ENCODE assay signal across 24 mouse cellular contexts in the genomic region with DNA sequence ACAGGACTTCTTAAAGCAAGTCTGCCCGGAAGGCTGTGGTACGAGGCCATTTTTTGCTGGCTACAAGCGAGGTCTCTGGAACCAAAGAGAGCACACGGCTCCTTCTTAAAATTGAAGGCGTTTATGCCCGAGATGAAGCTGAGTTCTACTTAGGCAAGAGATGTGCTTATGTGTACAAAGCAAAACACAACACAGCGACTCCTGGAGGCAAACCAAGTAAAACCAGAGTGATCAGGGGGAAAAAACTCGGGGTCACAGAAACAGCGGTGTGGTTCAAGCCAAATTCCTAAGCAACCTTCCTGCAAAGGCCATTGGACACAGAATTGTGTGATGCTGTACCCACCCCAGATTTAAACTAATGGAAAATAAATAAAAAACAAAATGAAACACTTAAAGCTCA. TPM values are rescaled to one million over a fixed set of nuclear protein-coding genes. Genes with fewer than 3 reads are reported as not detected.
DNase-seq lines count a peak whose midpoint lies in the region; ATAC-seq and TF ChIP-seq lines count a peak whose summit lies in the region.
"Had no signal": no experiment of that assay in that cellular context is flagged by ENCODE, and none has a peak within 500 bp of the region (broad histone marks: within the 10 kb centered on the region; RNA-seq: fewer than 3 reads in every experiment).

No protein-coding gene starts in this region.

- no peaks in the 10 kb centered on the region for H3K9me3 ChIP-seq in forebrain, embryonic 14.5 days (replicated peaks; ENCODE audit: control insufficient read depth, low read length)
- no peaks in the 10 kb centered on the region for H3K9me3 ChIP-seq in forebrain, embryonic 12.5 days
- H3K9me3 ChIP-seq in liver, postnatal 0 days (ENCODE audit: low read length), result no peaks in the 10 kb centered on the region
- H3K9me3 ChIP-seq in liver, embryonic 12.5 days (replicated peaks), result no peaks in the 10 kb centered on the region
- no peaks in the 10 kb centered on the region for H3K9me3 ChIP-seq in stomach, postnatal 0 days (ENCODE audit: control insufficient read depth, low read length)
- H3K9me3 ChIP-seq: heart, embryonic 15.5 days; midbrain, embryonic 10.5 days; neural tube, embryonic 13.5 days had no signal

- H3K27me3 ChIP-seq in forebrain, embryonic 14.5 days (replicated peaks; ENCODE audit: control insufficient read depth, insufficient read depth, low read length), result peaks cover 9% of the 10 kb centered on the region
- H3K27me3 ChIP-seq in forebrain, embryonic 12.5 days, result peaks cover 47% of the 10 kb centered on the region
- peaks cover 16% of the 10 kb centered on the region for H3K27me3 ChIP-seq in liver, postnatal 0 days (ENCODE audit: insufficient read depth, low read length)
- peaks cover 74% of the 10 kb centered on the region for H3K27me3 ChIP-seq in liver, embryonic 12.5 days (replicated peaks)
- peaks cover 3% of the 10 kb centered on the region; the same call in 1 of the 2 replicates for H3K27me3 ChIP-seq in stomach, postnatal 0 days (ENCODE audit: control insufficient read depth, insufficient read depth, low read length)

- DNase-seq in forebrain, embryonic 14.5 days (ENCODE audit: low spot score), result peak; percentile 28
- no peak for DNase-seq in liver, postnatal 0 days
- peak; percentile 32 for DNase-seq in Muller cell, postnatal 12 days (ENCODE audit: inconsistent ontology term)
- no peak for DNase-seq in stomach, postnatal 0 days (ENCODE audit: low spot score)
- no peak for DNase-seq in frontal cortex, postnatal 25 days (ENCODE audit: low spot score in 2 of 2)
- DNase-seq: adrenal gland, postnatal 36 days; cerebellum, adult 9-10 months; gastrocnemius, postnatal 14 days; heart, adult 18-20 months; heart, postnatal 4 days; kidney, adult 18-20 months; kidney, postnatal 14 days; lung, embryonic 14.5 days; thymus, postnatal 25 days had no signal

- no peaks in the 10 kb centered on the region for H3K4me1 ChIP-seq in forebrain, embryonic 14.5 days (ENCODE audit: control insufficient read depth, insufficient read depth, low read length)
- peaks cover 7% of the 10 kb centered on the region; the same call in 1 of the 2 replicates for H3K4me1 ChIP-seq in forebrain, embryonic 12.5 days
- H3K4me1 ChIP-seq in liver, postnatal 0 days (ENCODE audit: insufficient read depth), result no peaks in the 10 kb centered on the region
- H3K4me1 ChIP-seq in liver, embryonic 12.5 days, result no peaks in the 10 kb centered on the region
- no peaks in the 10 kb centered on the region for H3K4me1 ChIP-seq in stomach, postnatal 0 days (replicated peaks; ENCODE audit: control insufficient read depth, insufficient read depth)
- H3K4me1 ChIP-seq: heart, embryonic 15.5 days; neural tube, embryonic 13.5 days had no signal

- ATAC-seq in forebrain, embryonic 14.5 days, result no peak
- ATAC-seq in forebrain, embryonic 12.5 days (ENCODE audit: low FRiP score), result no peak
- ATAC-seq in liver, postnatal 0 days, result no peak
- ATAC-seq in liver, embryonic 12.5 days, result no peak
- no peak for ATAC-seq in stomach, postnatal 0 days (ENCODE audit: low FRiP score, low TSS enrichment)
- ATAC-seq: hindbrain, embryonic 16.5 days had no signal

- H3K4me2 ChIP-seq in forebrain, embryonic 14.5 days (ENCODE audit: low read length), result no peak overlapping the region
- no peak overlapping the region for H3K4me2 ChIP-seq in forebrain, embryonic 12.5 days
- no peak overlapping the region for H3K4me2 ChIP-seq in liver, postnatal 0 days (ENCODE audit: low read depth, low read length)
- H3K4me2 ChIP-seq in liver, embryonic 12.5 days, result no peak overlapping the region
- no peak overlapping the region for H3K4me2 ChIP-seq in stomach, postnatal 0 days (replicated peaks; ENCODE audit: low read depth)
- H3K4me2 ChIP-seq: heart, embryonic 15.5 days; liver, embryonic 11.5 days; lung, embryonic 14.5 days; neural tube, embryonic 13.5 days had no signal

- H3K4me3 ChIP-seq in forebrain, embryonic 14.5 days (ENCODE audit: low read depth, low read length), result no peak overlapping the region
- no peak overlapping the region for H3K4me3 ChIP-seq in forebrain, embryonic 12.5 days (replicated peaks)
- H3K4me3 ChIP-seq in liver, postnatal 0 days (ENCODE audit: low read depth, low read length), result no peak overlapping the region
- no peak overlapping the region for H3K4me3 ChIP-seq in liver, embryonic 12.5 days
- no peak overlapping the region for H3K4me3 ChIP-seq in stomach, postnatal 0 days (ENCODE audit: low read depth, low read length)
- H3K4me3 ChIP-seq: heart, embryonic 15.5 days; left cerebral cortex, adult 2 months; midbrain, embryonic 10.5 days; neural tube, embryonic 13.5 days had no signal

- TF ChIP-seq CTCF in liver, postnatal 0 days (IDR thresholded peaks at IDR 0.05; ENCODE audit: low read depth), result peak; percentile 23; the same call in 1 of the 2 replicates
- peak; percentile 55 for TF ChIP-seq CTCF in stomach, postnatal 0 days (IDR thresholded peaks at IDR 0.05; ENCODE audit: low read depth)

- H3K9ac ChIP-seq in forebrain, embryonic 14.5 days (ENCODE audit: low read length), result no peak overlapping the region
- no peak overlapping the region for H3K9ac ChIP-seq in forebrain, embryonic 12.5 days
- H3K9ac ChIP-seq in liver, postnatal 0 days (replicated peaks), result no peak overlapping the region
- no peak overlapping the region for H3K9ac ChIP-seq in liver, embryonic 12.5 days
- H3K9ac ChIP-seq in stomach, postnatal 0 days (ENCODE audit: low read length), result no peak overlapping the region
- H3K9ac ChIP-seq: heart, embryonic 15.5 days; lung, embryonic 14.5 days; neural tube, embryonic 13.5 days had no signal

- no peaks in the 10 kb centered on the region for H3K36me3 ChIP-seq in forebrain, embryonic 14.5 days (ENCODE audit: control insufficient read depth, insufficient read depth, low read length)
- H3K36me3 ChIP-seq in forebrain, embryonic 12.5 days (replicated peaks), result no peaks in the 10 kb centered on the region
- no peaks in the 10 kb centered on the region for H3K36me3 ChIP-seq in liver, postnatal 0 days (replicated peaks; ENCODE audit: insufficient read depth, low read length)
- H3K36me3 ChIP-seq in liver, embryonic 12.5 days, result no peaks in the 10 kb centered on the region
- H3K36me3 ChIP-seq in stomach, postnatal 0 days (ENCODE audit: control insufficient read depth, insufficient read depth, low read length), result no peaks in the 10 kb centered on the region
- H3K36me3 ChIP-seq: heart, embryonic 15.5 days; midbrain, embryonic 10.5 days; neural tube, embryonic 13.5 days had no signal

- H3K27ac ChIP-seq in forebrain, embryonic 14.5 days (ENCODE audit: low read depth, low read length), result no peak overlapping the region
- no peak overlapping the region for H3K27ac ChIP-seq in forebrain, embryonic 12.5 days
- H3K27ac ChIP-seq in liver, postnatal 0 days (ENCODE audit: low read depth), result no peak overlapping the region
- no peak overlapping the region for H3K27ac ChIP-seq in liver, embryonic 12.5 days
- H3K27ac ChIP-seq in stomach, postnatal 0 days (replicated peaks), result no peak overlapping the region
- H3K27ac ChIP-seq: heart, embryonic 15.5 days; left cerebral cortex, adult 2 months; macrophage; midbrain, embryonic 10.5 days; neural tube, embryonic 13.5 days had no signal

- no peak for TF ChIP-seq EP300 in liver, postnatal 0 days (IDR thresholded peaks at IDR 0.05; ENCODE audit: low read depth)
- no peak for TF ChIP-seq EP300 in stomach, postnatal 0 days (optimal IDR thresholded peaks at IDR 0.05)

- 42% methylated on average over 9 of the region's 9 CpGs for WGBS in forebrain, embryonic 14.5 days
- WGBS in forebrain, embryonic 12.5 days, result 53% methylated on average over 9 of the region's 9 CpGs
- WGBS in liver, postnatal 0 days (ENCODE audit: insufficient replicate concordance), result 55% methylated on average over 9 of the region's 9 CpGs
- 53% methylated on average over 9 of the region's 9 CpGs for WGBS in liver, embryonic 12.5 days (ENCODE audit: insufficient replicate concordance)
- 51% methylated on average over 9 of the region's 9 CpGs for WGBS in stomach, postnatal 0 days

RNA-seq across cellular contexts. Expression of a gene that starts 13.9 kb away (rescaled TPM):
- 11.3 and 15.0 TPM in 2 replicates for polyA plus RNA-seq in forebrain, embryonic 14.5 days (2014; fragmentation: Nextera tagmentation; extraction: Ambion mirVana)
- polyA plus RNA-seq in forebrain, embryonic 12.5 days (2016; fragmentation: Nextera tagmentation; extraction: Ambion mirVana), result 26.1 and 27.4 TPM in 2 replicates
- not detected in 2 replicates for polyA plus RNA-seq in liver, postnatal 0 days (2015; fragmentation: Nextera tagmentation; extraction: Ambion mirVana)
- not detected in 2 replicates for polyA plus RNA-seq in liver, embryonic 12.5 days (2016; fragmentation: Nextera tagmentation; extraction: Ambion mirVana)
- polyA plus RNA-seq in stomach, postnatal 0 days (2015; fragmentation: Nextera tagmentation; extraction: Ambion mirVana), result not detected in 2 replicates
- polyA plus RNA-seq: heart, embryonic 15.5 days; limb, embryonic 11.5 days; liver, embryonic 11.5 days; lung, embryonic 14.5 days; macrophage; neural tube, embryonic 13.5 days had no signal

Comparison
In these comparisons a context has a peak if more than half of its experiments do, and no peak if none do; other contexts are left out.
1. DNase-seq: peak in forebrain, embryonic 14.5 days (single experiment) and Muller cell, postnatal 12 days (single experiment); none in liver, postnatal 0 days (single experiment), stomach, postnatal 0 days (single experiment) and frontal cortex, postnatal 25 days (0 of 2).
2. RNA of a gene that starts 13.9 kb away (polyA plus RNA-seq): 26.1 to 27.4 TPM in forebrain, embryonic 12.5 days and 11.3 to 15.0 TPM in forebrain, embryonic 14.5 days; not detected in liver, postnatal 0 days, not detected in liver, embryonic 12.5 days and not detected in stomach, postnatal 0 days; every median in the first group is over 10 times any median in the second.